Mouse (Mus musculus) A20 (cell line): ENCODE measurements at regions not wholly inside any gene's neighbourhood (a gene's known extent, or its start where the extent isn't known, plus 50 kb on each side); places are given as distances from the start of the nearest gene placed in this dataset.

Source experiments
- DNase-seq: peaks from one replicate; pipeline ENCODE4 v3.0.0-alpha.2; 2011; ENCODE audit warnings: low read depth, low spot score

- no peak for DNase-seq
These were observed 238.6 kb downstream of the Rnf152 start for GRCm38 (mm10) chr1:105117888-105118287.

DNA sequence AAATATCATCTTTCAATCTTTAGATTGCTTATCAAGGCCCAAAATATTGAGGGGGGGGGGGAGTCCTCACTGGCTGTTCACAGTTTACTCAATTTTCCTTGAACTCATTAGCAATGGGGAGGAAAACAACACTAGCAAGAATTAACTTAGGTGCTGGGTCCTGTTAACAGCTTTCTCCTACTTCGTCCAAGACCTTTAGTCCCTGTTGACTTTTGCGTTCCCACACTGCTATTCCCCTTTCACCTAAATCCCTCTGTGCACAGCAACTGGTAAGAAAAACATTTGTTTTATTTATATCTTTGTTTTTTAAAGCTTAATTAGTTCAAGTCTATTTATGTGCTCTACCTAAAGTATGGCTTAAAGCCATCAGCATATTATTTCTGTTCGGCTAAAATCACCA is 240.3 kb downstream of the Rnf152 start:
- DNase-seq = no peak

GRCm38 (mm10) chr1:105115391-105115790 is 241.1 kb downstream of the Rnf152 start:
- no peak for DNase-seq

- no peak for DNase-seq
These were observed 241.7 kb downstream of the Rnf152 start for GRCm38 (mm10) chr1:105114835-105115234.

- no peak for DNase-seq
These were observed 243.6 kb downstream of the Rnf152 start for GRCm38 (mm10) chr1:105112762-105113525.

- no peak for DNase-seq
These were observed 245.3 kb downstream of the Rnf152 start for GRCm38 (mm10) chr1:105111236-105111635.

GRCm38 (mm10) chr1:105110581-105111210 is 245.8 kb downstream of the Rnf152 start:
- no peak for DNase-seq

DNA sequence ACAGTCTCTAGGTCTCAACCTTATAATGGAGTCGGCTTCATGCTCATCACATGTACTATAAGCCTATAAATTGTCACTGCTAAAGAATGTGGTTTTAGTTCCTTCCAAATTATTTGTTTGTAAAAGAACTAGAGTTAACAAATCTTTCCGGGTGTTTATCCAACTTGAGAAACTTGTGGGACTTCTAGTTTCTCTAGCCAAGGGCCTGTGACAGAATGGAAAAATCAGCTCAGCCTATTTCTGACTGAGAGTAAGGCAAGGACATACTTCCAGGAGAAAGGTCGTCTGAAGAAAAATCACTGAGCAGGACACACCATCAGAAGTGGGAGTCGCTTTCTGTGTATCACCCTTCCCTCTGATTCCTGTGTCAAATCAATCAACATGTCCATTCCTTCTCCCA is 248.7 kb downstream of the Rnf152 start:
- no peak for DNase-seq

GRCm38 (mm10) chr1:105107257-105107656 is 249.3 kb downstream of the Rnf152 start:
- DNase-seq = no peak

- DNase-seq = no peak
These were observed 251.3 kb downstream of the Rnf152 start for GRCm38 (mm10) chr1:105105211-105105610.

- DNase-seq = no peak
These were observed 261.4 kb downstream of the Rnf152 start for GRCm38 (mm10) chr1:105095091-105095490.

GRCm38 (mm10) chr1:105094500-105094899 is 262.0 kb downstream of the Rnf152 start:
- DNase-seq = no peak

DNA sequence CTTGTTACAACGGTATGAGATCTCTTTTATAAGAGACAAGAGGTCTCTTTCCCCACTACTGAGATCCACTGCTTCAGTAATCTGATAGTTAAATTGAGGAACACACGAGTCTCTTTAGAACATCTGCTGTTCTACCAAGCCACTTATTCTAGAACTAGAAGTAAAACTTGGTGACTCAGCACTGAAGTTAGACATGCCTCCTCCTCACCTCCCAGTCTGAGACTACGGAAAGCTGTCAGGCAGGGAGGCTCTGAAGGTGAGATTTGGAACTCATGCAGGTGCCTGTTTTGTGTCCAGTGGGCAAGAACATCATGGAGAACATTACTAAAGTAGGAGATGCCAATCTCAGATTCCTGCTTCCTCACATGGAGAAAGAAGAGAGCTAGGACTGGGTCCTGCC is 262.6 kb downstream of the Rnf152 start:
- no peak for DNase-seq

DNA sequence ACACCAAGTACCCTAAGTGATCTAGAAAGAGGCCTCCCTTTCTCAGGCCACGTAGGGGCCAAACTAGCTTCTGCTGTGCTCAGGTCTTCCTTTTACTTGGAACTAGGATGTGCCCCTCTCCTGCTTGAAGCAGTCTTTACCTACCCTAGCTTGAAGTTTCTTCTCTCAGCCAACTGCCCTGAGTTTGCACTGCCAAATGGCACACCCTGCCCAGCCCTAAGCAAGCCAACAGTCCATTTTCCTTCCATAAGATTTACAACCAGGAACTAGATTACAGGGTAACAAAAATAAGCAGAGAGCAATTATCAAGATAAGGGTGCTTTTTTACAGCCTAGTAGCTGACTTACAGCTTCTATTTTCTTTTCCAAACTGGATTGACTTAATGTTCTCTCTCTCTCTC is 263.5 kb downstream of the Rnf152 start:
- DNase-seq = no peak

GRCm38 (mm10) chr1:105092309-105092904 is 264.1 kb downstream of the Rnf152 start:
- DNase-seq = no peak

DNA sequence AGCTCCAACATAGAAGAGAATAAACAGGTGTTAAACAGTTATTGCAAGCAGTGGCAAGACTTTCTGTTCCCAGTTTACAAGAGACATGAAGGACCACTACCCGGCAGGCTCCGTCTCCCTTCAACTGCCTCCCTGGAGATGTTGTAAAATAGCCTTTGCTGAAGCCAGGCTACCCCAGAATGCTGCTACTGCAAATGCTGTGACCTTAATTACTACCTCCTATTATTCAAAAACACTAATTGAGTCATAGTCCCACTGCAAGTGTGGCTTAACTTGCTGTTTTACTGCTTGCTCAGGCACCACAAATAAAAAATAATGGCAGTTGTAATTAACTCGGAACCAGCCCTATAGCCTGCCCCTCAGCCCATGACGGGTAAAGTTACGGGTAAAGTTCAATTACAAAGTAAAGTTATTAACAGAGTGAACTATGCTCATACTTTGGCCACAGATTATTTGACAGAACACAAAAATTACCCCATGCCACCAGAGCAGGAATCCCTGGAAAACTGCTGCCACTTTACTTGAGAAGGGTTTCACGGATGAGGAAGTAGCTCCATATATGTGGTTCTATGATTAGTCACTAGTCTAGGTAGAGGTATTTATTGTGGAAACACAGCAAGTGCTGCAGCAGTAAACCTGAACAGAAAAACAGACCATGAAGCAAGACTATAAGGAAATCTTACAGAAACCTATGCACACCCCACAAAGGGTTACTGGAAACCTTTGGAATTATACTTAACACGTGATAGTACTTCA is 267.6 kb downstream of the Rnf152 start:
- DNase-seq = no peak

- no peak for DNase-seq
These were observed 268.9 kb downstream of the Rnf152 start for GRCm38 (mm10) chr1:105087623-105088022.

- DNase-seq = no peak
These were observed 272.0 kb downstream of the Rnf152 start for GRCm38 (mm10) chr1:105084556-105084955.

DNA sequence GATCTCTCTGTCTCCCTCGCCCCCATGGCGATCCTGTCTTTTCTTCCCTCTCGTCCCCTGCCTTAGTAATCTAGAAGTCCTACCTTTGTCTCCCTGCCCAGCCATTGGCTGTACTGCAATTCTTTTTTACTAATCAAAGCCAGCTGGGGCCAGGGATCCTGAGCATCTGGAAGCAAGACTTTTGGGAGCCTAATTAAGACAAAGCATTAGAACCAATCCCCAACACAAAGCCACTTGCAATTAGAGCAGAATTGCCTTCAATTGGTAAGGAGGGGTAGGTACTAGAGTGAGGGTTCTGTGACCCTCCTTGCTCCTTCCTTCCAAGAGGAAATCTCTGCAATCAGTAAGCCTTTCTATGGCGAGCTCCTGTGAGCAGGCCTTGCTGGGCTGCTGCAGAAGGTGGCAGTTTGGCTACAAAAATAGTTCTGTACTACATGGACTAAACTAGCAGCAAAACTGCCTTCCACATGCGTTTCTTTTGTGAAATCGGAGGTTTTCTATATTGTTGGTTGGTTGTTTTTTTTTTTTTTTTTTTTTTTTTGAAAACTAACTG is 272.9 kb downstream of the Rnf152 start:
- DNase-seq = no peak

GRCm38 (mm10) chr1:105082823-105083550 is 273.5 kb downstream of the Rnf152 start:
- DNase-seq = no peak

DNA sequence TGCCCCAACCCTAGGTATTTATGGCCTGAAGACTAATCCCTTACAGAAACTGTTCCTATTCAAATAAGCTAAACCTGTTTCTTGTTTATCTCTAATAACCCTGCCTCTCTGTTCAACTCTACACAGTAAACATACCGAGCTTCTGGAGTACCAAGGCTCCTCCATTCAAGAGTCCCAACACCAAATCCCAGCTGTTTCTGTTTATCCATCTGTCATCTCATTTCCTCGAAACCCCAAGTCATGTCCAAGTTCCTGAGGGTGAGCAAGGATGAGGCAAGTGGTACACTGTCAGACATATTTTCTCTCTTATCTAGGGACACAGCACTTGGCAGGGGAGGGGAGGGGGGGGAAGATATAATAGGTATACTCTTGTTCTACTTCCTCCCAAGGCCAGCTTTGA is 274.6 kb downstream of the Rnf152 start:
- DNase-seq = no peak
